Mouse (Mus musculus) olfactory bulb, adult 2 months (tissue): Measurements from ENCODE around the gene Atoh1. TPM values are rescaled to one million over a fixed set of nuclear protein-coding genes. Genes with fewer than 3 reads are reported as not detected.

ENCODE experiments used
- H3K27ac ChIP-seq: fragments of 200-500 bp; 2 replicates; pipeline ENCODE4 v1.5.1; 2012; ENCODE audit warnings: low read depth, low read length; ENCODE audit not compliant: insufficient read depth
- H3K4me1 ChIP-seq: fragments of 200-500 bp; 2 replicates; pipeline ENCODE4 v1.6.1; 2012; ENCODE audit warnings: low read length; ENCODE audit not compliant: control insufficient read depth, insufficient read depth
- H3K4me3 ChIP-seq: fragments of 200-500 bp; 2 replicates; pipeline ENCODE4 v1.5.1; 2012; ENCODE audit warnings: mild to moderate bottlenecking, low read depth, low read length, moderate library complexity; ENCODE audit not compliant: insufficient read depth
- CTCF ChIP-seq: fragments of 200-500 bp; IDR thresholded peaks from 2 replicates; pipeline ENCODE4 v1.5.1; 2012; ENCODE audit warnings: low read depth, mild to moderate bottlenecking, low read length, moderate library complexity; ENCODE audit not compliant: insufficient read depth
- POLR2A ChIP-seq: fragments of 200-500 bp; IDR thresholded peaks from 2 replicates; pipeline ENCODE4 v1.6.1; 2012; ENCODE audit warnings: mild to moderate bottlenecking, low read depth, low read length, moderate library complexity; ENCODE audit not compliant: insufficient read depth
- WGBS: fragments of 180-500 bp; shearing (Covaris S2); methylation state at CpG from one replicate; pipeline ENCODE4 v1.1.7; 2018; 5-methylcytosine and 5-hydroxymethylcytosine counted together
- polyA plus RNA-seq: library from polyadenylated mRNA; stranded (reverse); fragments of >200 nt; gene quantifications from 2 replicates; pipeline ENCODE4 v1.2.4, GENCODE M21; 2012; ENCODE audit warnings: low replicate concordance; ENCODE audit not compliant: missing spikeins, insufficient read depth, insufficient read length

Gene Atoh1
- not detected in 2 replicates for polyA plus RNA-seq

- peaks cover 26% of the 10 kb centered on the region for H3K4me1 ChIP-seq
- no peak within 1 kb of the TSS for H3K27ac ChIP-seq
- peak within 1 kb of the TSS; percentile 1; the same call in 1 of the 2 replicates for H3K4me3 ChIP-seq
- 1% methylated on average over 34 of the region's 34 CpGs for WGBS
- no peak for TF ChIP-seq CTCF
- TF ChIP-seq POLR2A: no peak
Observed at GRCm38 (mm10) chr6:64728499-64729198, at the start of gene Atoh1. Atoh1 (plus strand) TSS chr6:64729125.

DNA sequence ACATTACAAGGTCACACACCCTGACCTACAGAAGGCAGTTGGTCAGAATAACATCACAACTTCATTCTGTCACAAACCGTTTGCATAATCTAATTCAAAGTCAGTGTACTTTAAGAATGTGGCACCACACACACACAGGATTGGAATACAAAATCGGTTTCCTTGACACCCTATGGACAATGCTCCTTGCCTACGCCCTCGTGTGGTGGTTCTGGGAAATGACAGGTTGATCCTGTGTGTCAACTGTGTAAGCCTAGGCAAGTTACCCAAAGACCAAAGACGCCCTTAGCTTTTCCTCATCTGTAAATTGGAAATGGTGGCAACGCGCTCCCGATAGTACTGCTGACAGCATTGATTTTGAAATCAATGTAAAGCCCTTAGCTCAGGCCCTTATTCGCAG lies 45.0 kb upstream of the Atoh1 start:
- TF ChIP-seq CTCF (no peak), POLR2A (no peak)
- no peaks in the 10 kb centered on the region for H3K4me1 ChIP-seq
- H3K4me3 ChIP-seq: no peak overlapping the region
- H3K27ac ChIP-seq: no peak overlapping the region
- 43% methylated on average over 9 of the region's 9 CpGs for WGBS

DNA sequence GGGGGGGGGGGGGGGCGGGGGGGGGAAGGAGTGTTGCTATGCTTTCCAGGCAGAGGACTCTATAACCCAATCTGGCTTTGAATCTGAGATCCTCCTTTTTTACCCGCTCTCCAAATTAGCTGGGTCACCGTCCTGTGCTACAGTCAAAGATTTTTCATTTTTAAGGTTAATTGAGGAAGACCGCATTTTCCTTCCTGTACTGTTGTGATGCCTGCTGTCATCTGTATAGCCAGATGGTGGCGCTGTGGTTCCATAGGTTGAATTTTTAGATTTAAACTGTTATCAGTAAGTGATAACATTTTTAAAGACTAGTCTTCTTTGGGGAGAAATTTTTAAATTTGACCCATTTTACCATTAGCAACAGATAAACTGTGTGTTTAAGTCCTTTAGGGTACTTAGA lies 44.0 kb upstream of the Atoh1 start:
- Histone ChIP-seq H3K27ac (no peak overlapping the region), H3K4me1 (no peaks in the 10 kb centered on the region), H3K4me3 (no peak overlapping the region)
- WGBS: 7% methylated on average over 5 of the region's 5 CpGs
- TF ChIP-seq POLR2A (no peak), CTCF (no peak)

GRCm38 (mm10) chr6:64688181-64688944 lies 40.6 kb upstream of the Atoh1 start:
- Histone ChIP-seq H3K4me3 (no peak overlapping the region), H3K4me1 (no peaks in the 10 kb centered on the region), H3K27ac (no peak overlapping the region)
- WGBS: 6% methylated on average over 19 of the region's 19 CpGs
- no peak for TF ChIP-seq CTCF
- TF ChIP-seq POLR2A: no peak

DNA sequence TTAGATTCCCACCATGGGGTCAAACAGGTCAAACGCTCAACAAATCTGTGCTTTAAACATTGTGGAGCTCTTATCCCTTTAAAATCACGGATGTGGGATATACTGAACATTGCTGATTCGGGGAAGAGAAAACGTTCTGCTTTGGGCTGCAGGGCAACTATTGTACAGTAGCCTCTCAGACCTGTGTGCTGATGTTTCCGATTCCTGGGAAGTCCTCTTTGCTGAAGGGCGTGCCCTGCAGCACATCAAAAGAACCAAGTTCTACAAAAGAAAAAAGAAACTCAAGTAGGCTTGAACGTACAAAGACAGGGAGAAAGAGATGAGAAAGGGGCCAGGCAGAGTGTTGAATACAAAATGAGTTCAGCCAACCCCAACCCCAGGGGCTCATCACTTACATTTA lies 34.2 kb upstream of the Atoh1 start:
- no peak for TF ChIP-seq POLR2A
- TF ChIP-seq CTCF: no peak
- 58% methylated on average over 7 of the region's 7 CpGs for WGBS

GRCm38 (mm10) chr6:64703659-64704058 lies 25.3 kb upstream of the Atoh1 start:
- H3K4me3 ChIP-seq: no peak overlapping the region
- TF ChIP-seq POLR2A (no peak), CTCF (no peak)
- H3K4me1 ChIP-seq: no peaks in the 10 kb centered on the region
- H3K27ac ChIP-seq: no peak overlapping the region
- 65% methylated on average over 2 of the region's 2 CpGs for whole genome bisulfite sequencing

More for the DNA sequence above, 34.2 kb upstream of the Atoh1 start:
- Histone ChIP-seq H3K27ac (no peak overlapping the region), H3K4me1 (no peaks in the 10 kb centered on the region), H3K4me3 (no peak overlapping the region)

DNA sequence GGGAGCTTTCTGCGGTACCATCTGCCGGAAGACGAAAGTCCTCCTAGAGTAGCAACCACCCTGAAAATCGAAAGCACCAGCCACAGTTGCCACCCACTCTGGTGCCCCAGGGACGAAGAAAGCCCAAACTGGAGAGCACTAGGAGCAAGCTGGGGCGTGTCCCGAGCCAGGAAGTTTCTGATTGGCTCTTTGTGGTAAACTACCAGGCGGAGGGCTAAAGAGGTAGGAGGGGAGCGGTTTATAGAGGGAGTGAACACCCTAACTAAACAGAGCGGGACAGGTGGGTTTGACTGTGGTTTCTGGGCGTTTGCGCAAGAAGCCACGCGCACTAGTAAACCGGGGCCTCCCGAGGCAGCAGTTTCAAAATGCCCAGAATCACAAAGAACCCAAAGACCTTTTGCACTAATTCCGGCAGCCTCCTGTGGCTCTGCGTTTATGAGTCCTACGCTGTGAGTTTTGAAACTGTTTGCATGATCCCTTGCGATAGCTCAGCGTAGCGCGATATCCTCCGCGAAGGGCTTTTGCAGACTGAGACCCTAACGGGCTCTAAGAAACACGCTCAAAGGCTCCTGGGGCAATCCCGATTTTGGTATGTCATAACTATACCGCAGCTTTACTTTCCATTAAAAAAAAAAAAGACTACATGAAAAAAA lies 1.0 kb upstream of the Atoh1 start:
- WGBS: 2% methylated on average over 29 of the region's 29 CpGs
- peaks cover 26% of the 10 kb centered on the region for H3K4me1 ChIP-seq
- no peak for TF ChIP-seq CTCF
- no peak for TF ChIP-seq POLR2A
- H3K4me3 ChIP-seq: no peak overlapping the region; the same call in 1 of the 2 replicates
- no peak overlapping the region for H3K27ac ChIP-seq

- WGBS: 1% methylated on average over 53 of the region's 53 CpGs
- Histone ChIP-seq H3K27ac (no peak overlapping the region), H3K4me1 (peaks cover 30% of the 10 kb centered on the region), H3K4me3 (peak overlapping the region; percentile 1; the same call in 1 of the 2 replicates)
- TF ChIP-seq CTCF (no peak), POLR2A (no peak)
Observed at GRCm38 (mm10) chr6:64729231-64730011, 496 bp downstream of the Atoh1 start.

DNA sequence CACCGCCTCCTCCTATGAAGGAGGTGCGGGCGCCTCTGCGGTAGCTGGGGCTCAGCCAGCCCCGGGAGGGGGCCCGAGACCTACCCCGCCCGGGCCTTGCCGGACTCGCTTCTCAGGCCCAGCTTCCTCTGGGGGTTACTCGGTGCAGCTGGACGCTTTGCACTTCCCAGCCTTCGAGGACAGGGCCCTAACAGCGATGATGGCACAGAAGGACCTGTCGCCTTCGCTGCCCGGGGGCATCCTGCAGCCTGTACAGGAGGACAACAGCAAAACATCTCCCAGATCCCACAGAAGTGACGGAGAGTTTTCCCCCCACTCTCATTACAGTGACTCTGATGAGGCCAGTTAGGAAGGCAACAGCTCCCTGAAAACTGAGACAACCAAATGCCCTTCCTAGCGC lies 1.1 kb downstream of the Atoh1 start:
- 3% methylated on average over 19 of the region's 19 CpGs for WGBS
- H3K27ac ChIP-seq: no peak overlapping the region
- TF ChIP-seq POLR2A (no peak), CTCF (no peak)
- peaks cover 34% of the 10 kb centered on the region for H3K4me1 ChIP-seq
- no peak overlapping the region for H3K4me3 ChIP-seq
